Mouse (Mus musculus): Measurements from ENCODE around the gene Syngr3.

- no peak for TF ChIP-seq NRF1 (IDR thresholded peaks at IDR 0.05; ENCODE audit: low read depth, low read length)
- no peak for TF ChIP-seq ZKSCAN1 (IDR thresholded peaks at IDR 0.05; ENCODE audit: borderline replicate concordance, low read depth, low read length)
- TF ChIP-seq EP300 (IDR thresholded peaks at IDR 0.05; ENCODE audit: low read length), result no peak
- no peak for TF ChIP-seq CTCF (conservative IDR thresholded peaks at IDR 0.05 in 1 of 2, IDR thresholded peaks at IDR 0.05 in 1 of 2; ENCODE audit: low read depth in 2 of 2, low read length in 2 of 2)
- no peak for TF ChIP-seq POLR2A (IDR thresholded peaks at IDR 0.05; ENCODE audit: low read depth, low read length)
- no peak for TF ChIP-seq JUND (conservative IDR thresholded peaks at IDR 0.05; ENCODE audit: low read depth, low read length)
- TF ChIP-seq HCFC1 (IDR thresholded peaks at IDR 0.05; ENCODE audit: low read depth, low read length), result no peak
- TF ChIP-seq USF1 (IDR thresholded peaks at IDR 0.05; ENCODE audit: low read depth, low read length), result no peak
- no peak for TF ChIP-seq KAT2A (IDR thresholded peaks at IDR 0.05; ENCODE audit: insufficient replicate concordance, low read length)
Measured at GRCm38 (mm10) chr17:24640581-24640980, 49.2 kb downstream of the Syngr3 start.
